Mouse (Mus musculus) B cell, adult 62 days (primary cell): ENCODE data around the gene Kremen1. TPM values are rescaled to one million over a fixed set of nuclear protein-coding genes. Genes with fewer than 3 reads are reported as not detected.

Experiments used
- total RNA-seq: library from RNA; stranded (reverse); gene quantifications from 4 replicates; pipeline ENCODE4 v1.2.4, GENCODE M21; 2023

The Kremen1 gene
- 19.3 to 22.1 TPM (median 20.1 TPM) in 4 replicates for total RNA-seq

GRCm38 (mm10) chr11:5261508-5262392, at the start of gene Kremen1:
TSS of gene Kremen1 (minus strand) at chr11:5261558.

GRCm38 (mm10) chr11:5151680-5152337, 109.5 kb downstream of the Kremen1 start, which contains the start of gene Emid1:
TSS of gene Emid1 (minus strand) at chr11:5152257.

Other genes starting within 250 kb of the Kremen1 start
- 4.3 to 5.8 TPM (median 5.6 TPM) in 4 replicates for gene Rasl10a, start 203.4 kb downstream of the Kremen1 start, total RNA-seq
- gene Gas2l1, start 196.2 kb downstream of the Kremen1 start, total RNA-seq: 1.8 to 2.6 TPM (median 2.2 TPM) in 4 replicates
- gene Rhbdd3, start 162.6 kb downstream of the Kremen1 start, total RNA-seq: 4.4 to 9.9 TPM (median 5.7 TPM) in 4 replicates
- gene Ewsr1, start 162.3 kb downstream of the Kremen1 start, total RNA-seq: 627 to 664 TPM (median 642 TPM) in 4 replicates
- 24.1 to 29.7 TPM (median 27.7 TPM) in 4 replicates for gene Emid1, start 109.3 kb downstream of the Kremen1 start, total RNA-seq
- gene Znrf3, start 183.3 kb upstream of the Kremen1 start, total RNA-seq: 6.7 to 8.9 TPM (median 7.2 TPM) in 4 replicates